Mouse (Mus musculus): ENCODE measurements at regions not wholly inside any gene's neighbourhood (a gene's known extent, or its start where the extent isn't known, plus 50 kb on each side); places are given as distances from the start of the nearest gene placed in this dataset.

DNA sequence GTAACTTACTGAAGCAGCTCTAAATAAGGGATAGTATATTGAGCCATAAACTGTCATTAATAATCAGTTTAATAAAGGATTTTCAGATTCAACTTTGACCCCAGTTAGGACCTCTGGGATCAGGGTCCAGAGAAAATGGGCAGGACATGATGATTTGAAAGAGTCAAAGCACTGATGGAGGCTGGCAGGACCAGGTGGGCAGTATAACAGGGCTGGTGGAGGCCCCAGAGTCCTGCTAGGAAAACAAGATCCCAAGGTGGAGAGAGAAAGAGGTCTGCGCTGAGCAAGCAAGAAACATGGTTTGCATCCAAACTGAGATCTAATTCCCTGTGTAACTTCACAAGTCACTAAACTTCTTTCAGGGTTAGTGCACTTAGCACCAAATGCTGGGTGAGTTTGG lies 199.0 kb upstream of the Sesn3 start:
- TF ChIP-seq CTCF (IDR thresholded peaks at IDR 0.05; ENCODE audit: borderline replicate concordance, control insufficient read depth, extremely low read depth, insufficient read depth, low read length, poor library complexity) (no peak), POLR2A (IDR thresholded peaks at IDR 0.05; ENCODE audit: control insufficient read depth, extremely low read depth, insufficient read depth, low read length, poor library complexity) (no peak)

Data from thymus, adult 2 months (tissue).